Mouse (Mus musculus): ENCODE data around the gene Mrpl17. TPM values are rescaled to one million over a fixed set of nuclear protein-coding genes. Genes with fewer than 3 reads are reported as not detected.

The Mrpl17 gene
- total and polyA plus RNA-seq, 2 experiments from 2014 or later, result 20.1 to 226 TPM

DNA sequence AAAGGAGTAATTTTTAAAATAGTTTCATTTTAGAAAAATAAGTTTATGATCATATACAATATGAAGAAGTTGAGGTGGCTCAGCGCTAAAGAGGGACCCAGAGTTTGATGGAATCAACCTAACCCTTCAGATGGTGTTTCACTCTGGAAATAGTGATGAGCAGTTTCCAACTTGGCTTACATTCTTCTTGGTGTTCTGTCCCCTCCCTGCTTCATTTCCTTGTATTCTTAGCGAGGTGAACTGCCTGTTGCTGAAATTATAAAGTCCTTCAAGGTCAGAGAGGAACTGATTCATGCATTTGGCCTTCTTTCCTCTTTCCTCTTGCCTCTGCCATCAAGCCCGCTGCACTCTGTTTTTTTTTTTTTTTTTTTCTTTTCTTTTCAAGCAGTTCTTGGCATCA lies 1.7 kb upstream of the Mrpl17 start:
- H3K4me1 ChIP-seq (ENCODE audit: insufficient read depth, low read length), result peaks cover 7% of the 10 kb centered on the region
- no peak overlapping the region for H3K4me2 ChIP-seq (ENCODE audit: low read depth, low read length)
- H3K27ac ChIP-seq, result no peak overlapping the region
- WGBS, result 89% methylated on average over 3 of the region's 3 CpGs
- TF ChIP-seq CTCF (IDR thresholded peaks at IDR 0.05; ENCODE audit: low read depth), result no peak
- no peaks in the 10 kb centered on the region for H3K36me3 ChIP-seq (ENCODE audit: insufficient read depth, low read length)
- H3K27me3 ChIP-seq (ENCODE audit: insufficient read depth, low read length), result no peaks in the 10 kb centered on the region
- no peak for ATAC-seq
- no peak for DNase-seq (ENCODE audit: low spot score)
- no peak overlapping the region for H3K9ac ChIP-seq (replicated peaks; ENCODE audit: low read length)
- 0 out of 2 replicates have a peak, but pooled peaks cover 4% of the 10 kb centered on the region for H3K9me3 ChIP-seq (ENCODE audit: low read length)
- no peak overlapping the region for H3K4me3 ChIP-seq (ENCODE audit: low read length)

DNA sequence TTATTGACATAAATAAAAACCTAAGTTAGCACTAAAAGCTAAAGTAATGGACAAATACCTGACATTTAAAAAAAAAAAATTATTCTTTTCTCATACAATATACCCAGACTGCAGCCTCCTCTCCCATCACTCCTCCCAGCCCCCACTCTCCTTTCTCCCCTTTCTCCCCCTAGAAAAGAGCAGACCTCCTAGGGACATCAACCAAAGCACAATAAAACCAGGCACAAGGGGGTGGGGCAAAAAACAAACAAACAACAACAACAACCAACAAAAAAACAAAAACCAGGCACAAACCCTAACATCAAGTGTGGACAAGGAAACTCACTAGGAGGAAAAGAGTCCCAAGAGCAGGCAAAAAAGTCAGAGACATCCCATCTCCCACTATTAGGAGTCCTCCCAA lies 617 bp upstream of the Mrpl17 start:
- 0 out of 2 replicates have a peak, but pooled peaks cover 4% of the 10 kb centered on the region for H3K9me3 ChIP-seq (ENCODE audit: low read length)
- no peak overlapping the region for H3K9ac ChIP-seq (replicated peaks; ENCODE audit: low read length)
- ATAC-seq (no peak), DNase-seq (ENCODE audit: low spot score) (no peak)
- no peak for TF ChIP-seq CTCF (IDR thresholded peaks at IDR 0.05; ENCODE audit: low read depth)
- H3K27ac ChIP-seq, result no peak overlapping the region
- H3K27me3 ChIP-seq (ENCODE audit: insufficient read depth, low read length), result no peaks in the 10 kb centered on the region
- H3K4me1 ChIP-seq (ENCODE audit: insufficient read depth, low read length), result peaks cover 7% of the 10 kb centered on the region
- H3K4me3 ChIP-seq (ENCODE audit: low read length), result peak overlapping the region; percentile 88; the same call in 1 of the 2 replicates
- H3K36me3 ChIP-seq (ENCODE audit: insufficient read depth, low read length), result 0 out of 2 replicates have a peak, but pooled peaks cover 5% of the 10 kb centered on the region
- peak overlapping the region; percentile 35 for H3K4me2 ChIP-seq (ENCODE audit: low read depth, low read length)

DNA sequence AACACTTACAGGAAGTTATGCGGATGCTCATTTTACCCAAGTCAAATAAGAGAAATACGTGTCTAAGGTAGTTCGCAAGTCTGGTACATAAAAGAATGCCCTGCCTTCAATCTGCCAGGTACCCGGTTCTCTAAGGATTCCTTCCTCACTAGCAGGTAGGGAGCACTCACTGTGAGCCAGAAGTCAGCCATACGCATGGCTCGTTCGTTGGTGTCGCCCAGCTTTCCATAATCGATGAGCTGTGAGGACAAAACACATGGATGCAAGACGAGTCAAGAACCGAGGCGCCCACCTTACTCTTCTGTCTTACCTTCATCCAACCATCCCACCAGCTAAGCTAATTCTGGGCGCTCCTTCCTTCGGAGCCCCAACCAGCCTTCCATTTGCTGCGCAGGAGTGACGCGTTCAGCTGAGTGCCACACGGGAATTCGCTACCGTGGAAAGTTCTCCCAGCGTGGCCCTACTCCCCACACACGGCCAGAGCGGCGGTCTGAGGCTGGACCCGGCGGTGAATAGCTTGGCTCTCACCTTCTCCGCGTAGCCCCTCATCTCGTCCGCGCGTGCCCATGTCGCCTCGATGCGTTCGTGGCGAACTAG lies 521 bp downstream of the Mrpl17 start:
- ATAC-seq, result peak; percentile 71
- no peak for TF ChIP-seq CTCF (IDR thresholded peaks at IDR 0.05; ENCODE audit: low read depth)
- Histone ChIP-seq H3K9ac (replicated peaks; ENCODE audit: low read length) (peak overlapping the region; percentile 91), H3K27ac (peak overlapping the region; percentile 92), H3K4me3 (ENCODE audit: low read length) (peak overlapping the region; percentile 88), H3K4me1 (ENCODE audit: insufficient read depth, low read length) (peaks cover 7% of the 10 kb centered on the region), H3K4me2 (ENCODE audit: low read depth, low read length) (peak overlapping the region; percentile 83), H3K36me3 (ENCODE audit: insufficient read depth, low read length) (0 out of 2 replicates have a peak, but pooled peaks cover 5% of the 10 kb centered on the region), H3K9me3 (ENCODE audit: low read length) (0 out of 2 replicates have a peak, but pooled peaks cover 4% of the 10 kb centered on the region), H3K27me3 (ENCODE audit: insufficient read depth, low read length) (no peaks in the 10 kb centered on the region)
- no peak for DNase-seq (ENCODE audit: low spot score)
- WGBS, result 3% methylated on average over 37 of the region's 37 CpGs

DNA sequence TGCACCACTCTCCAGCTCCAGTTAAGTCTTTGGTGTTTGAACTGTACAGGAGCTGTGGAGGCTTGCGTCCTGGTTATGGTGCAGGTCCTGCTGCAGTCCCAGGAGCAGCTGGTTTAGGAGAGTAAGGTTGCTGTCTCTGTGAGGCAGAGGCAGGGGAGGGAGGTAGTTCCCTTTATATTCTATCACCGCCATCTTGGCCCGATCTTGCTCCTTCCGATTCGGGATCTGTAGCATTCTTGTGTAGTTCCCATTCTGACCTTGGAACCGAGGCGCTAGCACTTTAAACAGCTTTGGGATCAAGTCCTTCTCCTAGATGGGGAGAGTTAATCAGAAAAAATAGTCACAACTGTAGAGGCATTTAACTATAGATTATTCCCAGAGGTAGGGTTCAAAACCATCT lies 1.1 kb downstream of the Mrpl17 start:
- no peak for TF ChIP-seq CTCF (IDR thresholded peaks at IDR 0.05; ENCODE audit: low read depth)
- DNase-seq (ENCODE audit: low spot score) (no peak), ATAC-seq (no peak)
- peak overlapping the region; percentile 91 for H3K9ac ChIP-seq (replicated peaks; ENCODE audit: low read length)
- 0 out of 2 replicates have a peak, but pooled peaks cover 4% of the 10 kb centered on the region for H3K9me3 ChIP-seq (ENCODE audit: low read length)
- no peaks in the 10 kb centered on the region for H3K27me3 ChIP-seq (ENCODE audit: insufficient read depth, low read length)
- peaks cover 7% of the 10 kb centered on the region for H3K4me1 ChIP-seq (ENCODE audit: insufficient read depth, low read length)
- H3K4me2 ChIP-seq (ENCODE audit: low read depth, low read length), result peak overlapping the region; percentile 83
- 0 out of 2 replicates have a peak, but pooled peaks cover 5% of the 10 kb centered on the region for H3K36me3 ChIP-seq (ENCODE audit: insufficient read depth, low read length)
- 88% methylated on average over 7 of the region's 7 CpGs for WGBS
- H3K4me3 ChIP-seq (ENCODE audit: low read length), result peak overlapping the region; percentile 88
- peak overlapping the region; percentile 92; the same call in 1 of the 2 replicates for H3K27ac ChIP-seq

DNA sequence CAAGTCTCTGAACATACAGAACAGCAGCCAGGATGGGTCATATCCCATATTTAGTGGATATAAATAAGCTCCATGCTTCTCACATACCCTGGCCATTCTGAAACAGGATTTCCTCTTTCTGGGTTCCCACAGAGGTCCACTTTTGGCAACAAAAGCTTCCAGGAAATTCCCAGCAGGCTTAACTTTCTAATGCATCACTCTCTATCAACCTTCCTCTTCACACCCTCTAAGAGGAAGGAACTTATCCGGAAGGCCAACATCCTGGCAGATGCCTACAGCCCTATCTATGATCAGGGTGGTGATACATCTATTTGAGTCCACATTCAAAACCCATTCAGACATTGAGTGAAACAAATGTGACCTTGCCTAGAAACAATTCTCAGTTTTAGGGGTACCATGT lies 2.5 kb downstream of the Mrpl17 start:
- Histone ChIP-seq H3K9ac (replicated peaks; ENCODE audit: low read length) (no peak overlapping the region), H3K4me2 (ENCODE audit: low read depth, low read length) (no peak overlapping the region), H3K27ac (no peak overlapping the region), H3K27me3 (ENCODE audit: insufficient read depth, low read length) (no peaks in the 10 kb centered on the region), H3K4me3 (ENCODE audit: low read length) (no peak overlapping the region), H3K4me1 (ENCODE audit: insufficient read depth, low read length) (peaks cover 7% of the 10 kb centered on the region), H3K36me3 (ENCODE audit: insufficient read depth, low read length) (0 out of 2 replicates have a peak, but pooled peaks cover 5% of the 10 kb centered on the region), H3K9me3 (ENCODE audit: low read length) (no peaks in the 10 kb centered on the region)
- WGBS, result 96% methylated on average over 1 of the region's 1 CpGs
- ATAC-seq (no peak), DNase-seq (ENCODE audit: low spot score) (no peak)
- TF ChIP-seq CTCF (IDR thresholded peaks at IDR 0.05; ENCODE audit: low read depth), result no peak

DNA sequence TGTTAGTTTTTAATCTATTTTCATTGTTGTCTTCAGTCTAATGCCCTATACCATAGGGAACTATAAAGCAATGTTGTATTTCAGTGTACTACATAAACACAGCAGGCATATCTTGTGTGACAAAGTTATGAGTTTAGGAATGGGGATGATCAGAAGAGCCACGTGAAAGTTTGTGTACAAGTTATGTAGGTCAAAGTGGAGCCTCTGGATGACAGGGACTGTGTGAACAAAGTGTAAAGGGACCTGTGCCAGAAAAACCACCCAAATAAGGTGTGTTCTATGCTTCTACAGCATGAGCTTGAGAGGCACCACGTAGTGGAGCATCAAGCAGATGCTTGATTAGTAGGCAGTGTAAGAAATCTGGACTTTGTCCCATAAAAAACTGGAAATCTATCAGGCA lies 4.2 kb downstream of the Mrpl17 start:
- ATAC-seq (no peak), DNase-seq (ENCODE audit: low spot score) (no peak)
- 69% methylated on average over 2 of the region's 2 CpGs for WGBS
- Histone ChIP-seq H3K27ac (no peak overlapping the region), H3K4me1 (ENCODE audit: insufficient read depth, low read length) (peaks cover 7% of the 10 kb centered on the region), H3K36me3 (ENCODE audit: insufficient read depth, low read length) (0 out of 2 replicates have a peak, but pooled peaks cover 5% of the 10 kb centered on the region), H3K27me3 (ENCODE audit: insufficient read depth, low read length) (no peaks in the 10 kb centered on the region), H3K9ac (replicated peaks; ENCODE audit: low read length) (no peak overlapping the region), H3K9me3 (ENCODE audit: low read length) (no peaks in the 10 kb centered on the region), H3K4me2 (ENCODE audit: low read depth, low read length) (no peak overlapping the region), H3K4me3 (ENCODE audit: low read length) (no peak overlapping the region)
- TF ChIP-seq CTCF (IDR thresholded peaks at IDR 0.05; ENCODE audit: low read depth), result no peak

DNA sequence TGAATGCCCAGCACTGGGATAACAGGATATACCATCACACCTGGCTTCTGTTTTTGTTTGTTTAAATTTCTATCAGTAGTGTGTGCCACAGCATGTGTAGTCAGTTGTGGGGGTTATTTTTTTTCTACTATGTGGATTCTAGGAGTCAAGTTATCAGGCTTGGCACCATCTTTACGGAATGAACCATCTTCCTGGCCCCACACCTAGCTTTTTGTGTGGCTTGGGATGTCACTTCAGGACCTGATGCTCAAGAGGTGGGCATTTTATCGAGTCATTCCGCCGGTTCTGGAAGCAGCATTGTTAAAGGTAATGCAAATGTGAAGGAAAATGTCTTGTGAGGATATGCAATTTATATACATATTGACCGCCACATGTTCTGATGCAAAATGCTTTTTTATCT lies 4.8 kb downstream of the Mrpl17 start:
- Histone ChIP-seq H3K4me2 (ENCODE audit: low read depth, low read length) (no peak overlapping the region), H3K27ac (no peak overlapping the region), H3K9ac (replicated peaks; ENCODE audit: low read length) (no peak overlapping the region), H3K36me3 (ENCODE audit: insufficient read depth, low read length) (0 out of 2 replicates have a peak, but pooled peaks cover 5% of the 10 kb centered on the region), H3K4me1 (ENCODE audit: insufficient read depth, low read length) (peaks cover 7% of the 10 kb centered on the region), H3K4me3 (ENCODE audit: low read length) (no peak overlapping the region), H3K27me3 (ENCODE audit: insufficient read depth, low read length) (no peaks in the 10 kb centered on the region), H3K9me3 (ENCODE audit: low read length) (no peaks in the 10 kb centered on the region)
- ATAC-seq, result no peak
- DNase-seq (ENCODE audit: low spot score), result no peak
- no peak for TF ChIP-seq CTCF (IDR thresholded peaks at IDR 0.05; ENCODE audit: low read depth)
- WGBS, result 82% methylated on average over 5 of the region's 5 CpGs

Data from hindbrain, postnatal 0 days (tissue).